Mouse (Mus musculus): ENCODE measurements at regions not wholly inside any gene's neighbourhood (a gene's known extent, or its start where the extent isn't known, plus 50 kb on each side); places are given as distances from the start of the nearest gene placed in this dataset.

GRCm38 (mm10) chr9:52858411-52858810 is 178.8 kb upstream of the AI593442 start:
- Histone ChIP-seq H3K27ac (ENCODE audit: insufficient read depth, low read length) (no peak overlapping the region), H3K4me1 (ENCODE audit: control insufficient read depth, insufficient read depth, low read length) (no peaks in the 10 kb centered on the region), H3K4me3 (ENCODE audit: insufficient read depth, low read length) (no peak overlapping the region)
- TF ChIP-seq POLR2A (IDR thresholded peaks at IDR 0.05; ENCODE audit: extremely low read depth, insufficient read depth, low read length) = no peak

- no peak for TF ChIP-seq CTCF (IDR thresholded peaks at IDR 0.05; ENCODE audit: extremely low read depth, insufficient read depth, low read length)
- no peak for TF ChIP-seq POLR2A (IDR thresholded peaks at IDR 0.05; ENCODE audit: extremely low read depth, insufficient read depth, low read length)
- Histone ChIP-seq H3K4me3 (ENCODE audit: insufficient read depth, low read length) (no peak overlapping the region), H3K4me1 (ENCODE audit: control insufficient read depth, insufficient read depth, low read length) (peaks cover 1% of the 10 kb centered on the region; the same call in 1 of the 2 replicates), H3K27ac (ENCODE audit: insufficient read depth, low read length) (no peak overlapping the region)
Measured at GRCm38 (mm10) chr9:52853338-52853737, 173.8 kb upstream of the AI593442 start.

- Histone ChIP-seq H3K4me1 (ENCODE audit: control insufficient read depth, insufficient read depth, low read length) (peaks cover 1% of the 10 kb centered on the region; the same call in 1 of the 2 replicates), H3K27ac (ENCODE audit: insufficient read depth, low read length) (0 out of 2 replicates have a peak overlapping the region, but pooled peaks have one; percentile 8), H3K4me3 (ENCODE audit: insufficient read depth, low read length) (no peak overlapping the region)
- TF ChIP-seq POLR2A (IDR thresholded peaks at IDR 0.05; ENCODE audit: extremely low read depth, insufficient read depth, low read length) (no peak), CTCF (IDR thresholded peaks at IDR 0.05; ENCODE audit: extremely low read depth, insufficient read depth, low read length) (no peak)
Measured at GRCm38 (mm10) chr9:52850552-52850951, 171.0 kb upstream of the AI593442 start.

- Histone ChIP-seq H3K4me3 (ENCODE audit: insufficient read depth, low read length) (no peak overlapping the region), H3K4me1 (ENCODE audit: control insufficient read depth, insufficient read depth, low read length) (peaks cover 1% of the 10 kb centered on the region; the same call in 1 of the 2 replicates), H3K27ac (ENCODE audit: insufficient read depth, low read length) (no peak overlapping the region)
- TF ChIP-seq CTCF (IDR thresholded peaks at IDR 0.05; ENCODE audit: extremely low read depth, insufficient read depth, low read length) (no peak), POLR2A (IDR thresholded peaks at IDR 0.05; ENCODE audit: extremely low read depth, insufficient read depth, low read length) (no peak)
Measured at GRCm38 (mm10) chr9:52849931-52850330, 170.4 kb upstream of the AI593442 start.

DNA sequence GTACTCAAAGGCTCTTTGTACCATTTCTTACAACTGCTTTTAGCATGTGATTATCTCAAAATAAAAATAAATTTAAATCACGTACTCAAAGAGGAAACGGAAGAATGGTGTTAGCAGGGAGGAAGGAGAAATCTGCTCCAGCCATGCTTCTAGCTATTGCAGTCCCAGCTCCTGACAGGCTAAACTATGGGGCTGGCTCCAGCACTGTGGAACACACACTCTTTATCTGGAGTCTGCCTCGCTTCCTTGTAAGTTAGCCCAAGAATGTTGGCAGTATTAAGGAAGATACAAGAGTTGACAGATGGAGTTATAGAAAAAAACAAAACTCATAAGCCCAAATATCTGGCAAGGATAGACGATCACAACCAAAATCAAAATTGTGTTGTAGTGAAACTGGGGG is 161.5 kb upstream of the AI593442 start:
- no peak overlapping the region for H3K27ac ChIP-seq (ENCODE audit: insufficient read depth, low read length)
- TF ChIP-seq CTCF (IDR thresholded peaks at IDR 0.05; ENCODE audit: extremely low read depth, insufficient read depth, low read length) (no peak), POLR2A (IDR thresholded peaks at IDR 0.05; ENCODE audit: extremely low read depth, insufficient read depth, low read length) (no peak)
- H3K4me3 ChIP-seq (ENCODE audit: insufficient read depth, low read length) = no peak overlapping the region
- peaks cover 1% of the 10 kb centered on the region; the same call in 1 of the 2 replicates for H3K4me1 ChIP-seq (ENCODE audit: control insufficient read depth, insufficient read depth, low read length)

DNA sequence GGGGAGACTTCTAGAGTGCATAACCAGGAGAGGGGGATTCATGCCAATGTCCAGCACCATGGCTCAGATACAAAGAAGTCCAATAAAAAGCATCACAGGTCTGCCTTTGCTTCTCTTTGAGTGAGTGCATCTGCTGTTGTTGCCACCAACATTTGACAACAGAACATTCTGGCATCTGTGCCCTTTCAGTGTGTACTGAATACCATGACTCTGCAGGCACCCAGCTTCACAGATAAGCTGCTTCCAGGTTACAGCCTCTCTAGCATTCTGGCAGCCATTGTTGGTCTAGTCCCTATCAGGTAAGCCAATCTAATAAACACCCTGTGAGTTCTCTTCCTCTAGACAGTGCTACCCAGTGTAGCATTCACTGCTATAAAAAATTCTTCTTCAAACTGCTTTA is 160.4 kb upstream of the AI593442 start:
- TF ChIP-seq POLR2A (IDR thresholded peaks at IDR 0.05; ENCODE audit: extremely low read depth, insufficient read depth, low read length) (no peak), CTCF (IDR thresholded peaks at IDR 0.05; ENCODE audit: extremely low read depth, insufficient read depth, low read length) (no peak)

DNA sequence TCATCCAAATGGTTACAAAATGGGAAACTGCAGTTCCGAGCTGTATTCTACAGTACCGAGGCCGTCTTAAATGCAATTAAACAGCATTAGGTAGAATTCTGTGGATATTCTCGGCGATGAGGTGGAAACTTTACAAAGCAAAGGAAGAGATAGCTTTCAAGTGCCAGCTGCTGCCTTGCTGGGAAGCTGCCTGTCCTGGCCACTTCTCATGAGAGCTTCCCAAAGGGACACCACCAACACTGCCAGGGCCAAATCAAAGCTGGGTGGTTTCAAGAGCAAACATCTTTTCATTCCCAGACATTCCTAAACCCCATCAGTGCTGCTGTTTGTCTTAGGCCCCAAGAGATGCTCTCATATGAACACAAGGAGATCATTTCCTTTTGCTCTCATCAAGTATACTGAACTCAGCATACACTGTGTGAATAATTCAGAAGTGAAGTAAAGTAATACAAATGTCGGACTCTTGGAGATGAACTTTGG is 156.6 kb upstream of the AI593442 start:
- no peak overlapping the region for H3K4me3 ChIP-seq (ENCODE audit: insufficient read depth, low read length)
- H3K4me1 ChIP-seq (ENCODE audit: control insufficient read depth, insufficient read depth, low read length) = peaks cover 1% of the 10 kb centered on the region; the same call in 1 of the 2 replicates
- H3K27ac ChIP-seq (ENCODE audit: insufficient read depth, low read length) = no peak overlapping the region
- no peak for TF ChIP-seq POLR2A (IDR thresholded peaks at IDR 0.05; ENCODE audit: extremely low read depth, insufficient read depth, low read length)
- no peak for TF ChIP-seq CTCF (IDR thresholded peaks at IDR 0.05; ENCODE audit: extremely low read depth, insufficient read depth, low read length)

More for the DNA sequence above, 160.4 kb upstream of the AI593442 start:
- Histone ChIP-seq H3K27ac (ENCODE audit: insufficient read depth, low read length) (no peak overlapping the region), H3K4me1 (ENCODE audit: control insufficient read depth, insufficient read depth, low read length) (peaks cover 1% of the 10 kb centered on the region; the same call in 1 of the 2 replicates), H3K4me3 (ENCODE audit: insufficient read depth, low read length) (no peak overlapping the region)

DNA sequence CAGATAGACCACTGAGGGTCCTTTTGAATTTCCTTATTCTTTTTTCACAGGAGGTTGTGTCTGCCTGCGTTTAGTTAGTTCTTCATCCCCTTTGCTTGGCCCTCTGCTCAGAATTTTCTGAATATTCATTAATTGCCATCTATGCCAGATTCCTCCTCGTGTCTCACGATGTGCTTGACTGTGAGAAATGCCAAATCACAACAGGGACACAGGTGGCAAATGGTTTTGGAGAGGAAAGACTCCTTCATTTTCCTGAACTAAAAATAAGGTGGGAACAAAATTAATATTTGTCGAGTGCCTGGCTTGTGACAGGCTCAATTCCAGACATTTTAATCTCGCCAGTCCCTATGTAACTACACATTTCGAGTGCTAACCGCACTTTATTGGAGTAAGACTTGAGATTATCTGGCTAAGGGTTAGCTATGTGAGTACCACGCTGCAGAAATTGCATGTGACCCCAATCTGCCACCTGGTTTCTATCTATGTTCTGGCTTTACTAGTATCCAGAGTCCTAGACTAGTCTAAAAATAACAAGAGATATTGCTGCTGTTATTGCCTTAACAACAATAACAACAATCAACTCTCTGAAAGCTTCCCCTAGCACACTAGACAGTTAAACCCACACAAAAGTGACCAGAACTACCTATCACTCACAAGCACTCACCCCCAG is 156.0 kb upstream of the AI593442 start:
- H3K27ac ChIP-seq (ENCODE audit: insufficient read depth, low read length) = no peak overlapping the region
- no peak for TF ChIP-seq POLR2A (IDR thresholded peaks at IDR 0.05; ENCODE audit: extremely low read depth, insufficient read depth, low read length)
- no peak for TF ChIP-seq CTCF (IDR thresholded peaks at IDR 0.05; ENCODE audit: extremely low read depth, insufficient read depth, low read length)
- no peak overlapping the region for H3K4me3 ChIP-seq (ENCODE audit: insufficient read depth, low read length)
- peaks cover 1% of the 10 kb centered on the region; the same call in 1 of the 2 replicates for H3K4me1 ChIP-seq (ENCODE audit: control insufficient read depth, insufficient read depth, low read length)

DNA sequence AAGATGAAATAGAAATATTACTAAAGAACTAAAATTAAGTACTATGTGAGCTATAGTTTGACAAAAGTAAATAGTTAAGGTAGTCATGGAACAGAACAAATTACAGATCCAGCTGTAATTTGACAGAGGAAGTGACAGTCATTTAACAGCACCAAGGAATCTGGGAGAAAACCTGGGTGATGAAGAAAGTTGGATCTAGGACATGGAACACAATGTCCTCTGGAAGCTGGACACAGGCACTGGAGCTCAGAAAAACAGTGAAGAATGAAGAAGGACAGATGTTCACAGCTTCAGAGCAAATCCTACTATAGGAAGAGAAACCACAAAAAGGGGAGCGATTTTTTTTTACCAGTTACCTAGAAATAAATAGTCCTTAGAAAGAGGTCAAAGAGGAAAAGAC is 147.2 kb upstream of the AI593442 start:
- H3K27ac ChIP-seq (ENCODE audit: insufficient read depth, low read length) = no peak overlapping the region
- H3K4me3 ChIP-seq (ENCODE audit: insufficient read depth, low read length) = no peak overlapping the region
- no peaks in the 10 kb centered on the region for H3K4me1 ChIP-seq (ENCODE audit: control insufficient read depth, insufficient read depth, low read length)
- TF ChIP-seq POLR2A (IDR thresholded peaks at IDR 0.05; ENCODE audit: extremely low read depth, insufficient read depth, low read length) (no peak), CTCF (IDR thresholded peaks at IDR 0.05; ENCODE audit: extremely low read depth, insufficient read depth, low read length) (no peak)

- no peak for TF ChIP-seq POLR2A (IDR thresholded peaks at IDR 0.05; ENCODE audit: extremely low read depth, insufficient read depth, low read length)
- TF ChIP-seq CTCF (IDR thresholded peaks at IDR 0.05; ENCODE audit: extremely low read depth, insufficient read depth, low read length) = no peak
- H3K4me1 ChIP-seq (ENCODE audit: control insufficient read depth, insufficient read depth, low read length) = no peaks in the 10 kb centered on the region
- H3K4me3 ChIP-seq (ENCODE audit: insufficient read depth, low read length) = no peak overlapping the region
- H3K27ac ChIP-seq (ENCODE audit: insufficient read depth, low read length) = no peak overlapping the region
Measured at GRCm38 (mm10) chr9:52816309-52816708, 136.7 kb upstream of the AI593442 start.
